Mouse (Mus musculus) olfactory bulb, adult 2 months (tissue): ENCODE results near the gene AA986860. TPM values are rescaled to one million over a fixed set of nuclear protein-coding genes. Genes with fewer than 3 reads are reported as not detected.

Experiments used
- H3K27ac ChIP-seq: fragments of 200-500 bp; 2 replicates; pipeline ENCODE4 v1.5.1; 2012; ENCODE audit warnings: low read depth, low read length; ENCODE audit not compliant: insufficient read depth
- H3K4me1 ChIP-seq: fragments of 200-500 bp; 2 replicates; pipeline ENCODE4 v1.6.1; 2012; ENCODE audit warnings: low read length; ENCODE audit not compliant: control insufficient read depth, insufficient read depth
- H3K4me3 ChIP-seq: fragments of 200-500 bp; 2 replicates; pipeline ENCODE4 v1.5.1; 2012; ENCODE audit warnings: mild to moderate bottlenecking, low read depth, low read length, moderate library complexity; ENCODE audit not compliant: insufficient read depth
- CTCF ChIP-seq: fragments of 200-500 bp; IDR thresholded peaks from 2 replicates; pipeline ENCODE4 v1.5.1; 2012; ENCODE audit warnings: low read depth, mild to moderate bottlenecking, low read length, moderate library complexity; ENCODE audit not compliant: insufficient read depth
- POLR2A ChIP-seq: fragments of 200-500 bp; IDR thresholded peaks from 2 replicates; pipeline ENCODE4 v1.6.1; 2012; ENCODE audit warnings: mild to moderate bottlenecking, low read depth, low read length, moderate library complexity; ENCODE audit not compliant: insufficient read depth
- WGBS: fragments of 180-500 bp; shearing (Covaris S2); methylation state at CpG from one replicate; pipeline ENCODE4 v1.1.7; 2018; 5-methylcytosine and 5-hydroxymethylcytosine counted together
- polyA plus RNA-seq: library from polyadenylated mRNA; stranded (reverse); fragments of >200 nt; gene quantifications from 2 replicates; pipeline ENCODE4 v1.2.4, GENCODE M21; 2012; ENCODE audit warnings: low replicate concordance; ENCODE audit not compliant: missing spikeins, insufficient read depth, insufficient read length

Gene AA986860
- polyA plus RNA-seq, 1 experiment = not detected

- H3K4me3 ChIP-seq = no peak overlapping the region
- H3K27ac ChIP-seq = no peak overlapping the region
- no peaks in the 10 kb centered on the region for H3K4me1 ChIP-seq
- no peak for TF ChIP-seq CTCF
- TF ChIP-seq POLR2A = no peak
- WGBS = 93% methylated on average over 3 of the region's 3 CpGs
These were observed 48.1 kb downstream of the AA986860 start for GRCm38 (mm10) chr1:130779867-130780266.

GRCm38 (mm10) chr1:130784054-130784453 is 52.3 kb downstream of the AA986860 start:
- WGBS = 14% methylated on average over 4 of the region's 4 CpGs
- TF ChIP-seq CTCF (no peak), POLR2A (no peak)
- H3K27ac ChIP-seq = no peak overlapping the region
- no peaks in the 10 kb centered on the region for H3K4me1 ChIP-seq
- no peak overlapping the region for H3K4me3 ChIP-seq

GRCm38 (mm10) chr1:130787001-130787400 is 55.2 kb downstream of the AA986860 start:
- H3K4me1 ChIP-seq = no peaks in the 10 kb centered on the region
- WGBS = 41% methylated on average over 4 of the region's 4 CpGs
- H3K27ac ChIP-seq = no peak overlapping the region
- no peak for TF ChIP-seq POLR2A
- no peak for TF ChIP-seq CTCF
- no peak overlapping the region for H3K4me3 ChIP-seq

- 60% methylated on average over 3 of the region's 3 CpGs for WGBS
- Histone ChIP-seq H3K27ac (no peak overlapping the region), H3K4me3 (no peak overlapping the region), H3K4me1 (no peaks in the 10 kb centered on the region)
- TF ChIP-seq CTCF (no peak), POLR2A (no peak)
These were observed 58.0 kb downstream of the AA986860 start for GRCm38 (mm10) chr1:130789512-130790451.

Other genes starting within 250 kb of the AA986860 start
- gene Zp3r, start 102.4 kb upstream of the AA986860 start, polyA plus RNA-seq = not detected in 2 replicates
- not detected in 2 replicates for gene C4bp, start 70.3 kb upstream of the AA986860 start, polyA plus RNA-seq
- gene Gm29427, start 16.2 kb upstream of the AA986860 start, polyA plus RNA-seq = not detected in 2 replicates
- gene Yod1, start 14.6 kb upstream of the AA986860 start, polyA plus RNA-seq = not detected in 2 replicates
- not detected in 2 replicates for gene Pfkfb2, start 2.7 kb upstream of the AA986860 start, polyA plus RNA-seq
- not detected in 2 replicates for gene Fcamr, start 68.9 kb downstream of the AA986860 start, polyA plus RNA-seq
- gene Pigr, start 94.7 kb downstream of the AA986860 start, polyA plus RNA-seq = not detected in 2 replicates
- gene Fcmr, start 133.7 kb downstream of the AA986860 start, polyA plus RNA-seq = not detected in 2 replicates
- not detected in 2 replicates for gene Il24, start 155.5 kb downstream of the AA986860 start, polyA plus RNA-seq
- not detected in 2 replicates for gene Il20, start 179.5 kb downstream of the AA986860 start, polyA plus RNA-seq
- not detected in 2 replicates for gene Il19, start 208.1 kb downstream of the AA986860 start, polyA plus RNA-seq